Mouse (Mus musculus): ENCODE data around the gene Ints12.
A peak's percentile ranks its signal among the peaks of the same experiment; 100 is the strongest.

The Ints12 gene

GRCm38 (mm10) chr3:133091664-133092273, at the start of gene Ints12, which contains the start of gene Gstcd:
Gene Ints12, plus strand, starts transcription at chr3:133091840.
Gene Gstcd, minus strand, starts transcription at chr3:133092033.
- peak; percentile 91 for DNase-seq (ENCODE audit: low spot score)

- DNase-seq (ENCODE audit: low spot score): no peak
Observed at GRCm38 (mm10) chr3:133052068-133052467, 39.6 kb upstream of the Ints12 start.

GRCm38 (mm10) chr3:133075560-133075959, 16.1 kb upstream of the Ints12 start:
- DNase-seq (ENCODE audit: low spot score): no peak

GRCm38 (mm10) chr3:133082736-133083135, 8.9 kb upstream of the Ints12 start:
- no peak for DNase-seq (ENCODE audit: low spot score)

GRCm38 (mm10) chr3:133085858-133086257, 5.8 kb upstream of the Ints12 start:
- no peak for DNase-seq (ENCODE audit: low spot score)

- DNase-seq (ENCODE audit: low spot score): no peak
Observed at GRCm38 (mm10) chr3:133090247-133091120, 1.2 kb upstream of the Ints12 start.

- DNase-seq (ENCODE audit: low spot score): no peak
Observed at GRCm38 (mm10) chr3:133091121-133091663, 448 bp upstream of the Ints12 start.

- DNase-seq (ENCODE audit: low spot score): no peak
Observed at GRCm38 (mm10) chr3:133092274-133092853, 724 bp downstream of the Ints12 start.

- DNase-seq (ENCODE audit: low spot score): no peak
Observed at GRCm38 (mm10) chr3:133092936-133093335, 1.3 kb downstream of the Ints12 start.

GRCm38 (mm10) chr3:133094305-133094704, 2.7 kb downstream of the Ints12 start:
- DNase-seq (ENCODE audit: low spot score): no peak

- no peak for DNase-seq (ENCODE audit: low spot score)
Observed at GRCm38 (mm10) chr3:133097936-133098335, 6.3 kb downstream of the Ints12 start.

GRCm38 (mm10) chr3:133098336-133098735, 6.7 kb downstream of the Ints12 start:
- no peak for DNase-seq (ENCODE audit: low spot score)

GRCm38 (mm10) chr3:133098909-133099308, 7.3 kb downstream of the Ints12 start:
- DNase-seq (ENCODE audit: low spot score): no peak

- DNase-seq (ENCODE audit: low spot score): no peak
Observed at GRCm38 (mm10) chr3:133103768-133104167, 12.1 kb downstream of the Ints12 start.

GRCm38 (mm10) chr3:133104436-133104835, 12.8 kb downstream of the Ints12 start:
- DNase-seq (ENCODE audit: low spot score): no peak

GRCm38 (mm10) chr3:133108731-133109130, 17.1 kb downstream of the Ints12 start:
- DNase-seq (ENCODE audit: low spot score): no peak

GRCm38 (mm10) chr3:133109844-133110243, 18.2 kb downstream of the Ints12 start:
- DNase-seq (ENCODE audit: low spot score): no peak

- DNase-seq (ENCODE audit: low spot score): no peak
Observed at GRCm38 (mm10) chr3:133111741-133112140, 20.1 kb downstream of the Ints12 start.

GRCm38 (mm10) chr3:133113281-133113680, 21.6 kb downstream of the Ints12 start:
- DNase-seq (ENCODE audit: low spot score): no peak

- DNase-seq (ENCODE audit: low spot score): no peak
Observed at GRCm38 (mm10) chr3:133131372-133131771, 39.7 kb downstream of the Ints12 start.

- DNase-seq (ENCODE audit: low spot score): no peak
Observed at GRCm38 (mm10) chr3:133132611-133133010, 41.0 kb downstream of the Ints12 start.

- no peak for DNase-seq (ENCODE audit: low spot score)
Observed at GRCm38 (mm10) chr3:133141877-133142276, 50.2 kb downstream of the Ints12 start.

All from testis, postnatal 10 days (tissue).